Mouse (Mus musculus): Measurements from ENCODE around the gene Gm4216.
"Not testable (repeated sequence)": the region's sequence is repeated elsewhere in the genome, so short reads cannot be mapped to it uniquely, and the experiment has no call there.

Gm4216 gene

GRCm38 (mm10) chr7:23019823-23020222 is at the start of gene Gm4216:
Gene Gm4216 (minus strand): TSS chr7:23019923.
- not testable (repeated sequence) for DNase-seq

- not testable (repeated sequence) for DNase-seq
Measured at GRCm38 (mm10) chr7:23067356-23067755, 47.6 kb upstream of the Gm4216 start, which contains the start of gene Gm8720. Gene Gm8720 (minus strand): TSS chr7:23067456.

- not testable (repeated sequence) for DNase-seq
Measured at GRCm38 (mm10) chr7:23055240-23055639, 35.5 kb upstream of the Gm4216 start, which contains the start of gene Vmn1r163. Gene Vmn1r163 (plus strand): TSS chr7:23055540.

GRCm38 (mm10) chr7:22984573-22984972 is 35.1 kb downstream of the Gm4216 start, which contains the start of gene Gm4214:
Gene Gm4214 (minus strand): TSS chr7:22984673.
- not testable (repeated sequence) for DNase-seq
